Mouse (Mus musculus): ENCODE measurements at regions not wholly inside any gene's neighbourhood (a gene's known extent, or its start where the extent isn't known, plus 50 kb on each side); places are given as distances from the start of the nearest gene placed in this dataset.
A peak's percentile ranks its signal among the peaks of the same experiment; 100 is the strongest.

DNA sequence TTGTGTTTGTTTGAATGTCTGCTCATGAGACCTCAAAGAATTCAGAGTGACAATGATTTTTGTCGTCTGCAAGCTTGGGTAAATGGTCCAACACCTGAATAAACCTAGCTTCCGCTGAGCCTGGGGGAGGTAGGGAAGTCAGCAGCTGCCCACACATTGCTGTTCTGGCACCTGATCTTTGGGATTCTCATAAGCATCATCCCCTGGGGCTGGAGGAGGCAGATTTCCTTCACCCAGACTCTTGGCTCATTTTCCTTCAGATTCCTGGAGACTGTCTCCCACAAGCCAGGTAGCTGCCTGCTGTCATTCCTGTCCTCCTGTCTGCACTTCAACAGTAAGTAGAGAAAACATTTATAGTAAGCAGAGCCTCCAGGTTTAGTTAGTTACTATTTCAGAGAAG is 67.0 kb upstream of the Eepd1 start:
- ATAC-seq (replicated peaks; ENCODE audit: insufficient number of reproducible peaks, insufficient read depth, low FRiP score, low read depth), result no peak
- Histone ChIP-seq H3K4me2 (no peak overlapping the region), H3K4me1 (replicated peaks) (peaks cover 5% of the 10 kb centered on the region), H3K36me3 (no peaks in the 10 kb centered on the region), H3K9ac (no peak overlapping the region), H3K27ac (peak overlapping the region; percentile 34; the same call in 1 of the 2 replicates), H3K27me3 (no peaks in the 10 kb centered on the region), H3K9me3 (replicated peaks) (no peaks in the 10 kb centered on the region), H3K4me3 (no peak overlapping the region)
- WGBS, result 62% methylated on average over 2 of the region's 2 CpGs

DNA sequence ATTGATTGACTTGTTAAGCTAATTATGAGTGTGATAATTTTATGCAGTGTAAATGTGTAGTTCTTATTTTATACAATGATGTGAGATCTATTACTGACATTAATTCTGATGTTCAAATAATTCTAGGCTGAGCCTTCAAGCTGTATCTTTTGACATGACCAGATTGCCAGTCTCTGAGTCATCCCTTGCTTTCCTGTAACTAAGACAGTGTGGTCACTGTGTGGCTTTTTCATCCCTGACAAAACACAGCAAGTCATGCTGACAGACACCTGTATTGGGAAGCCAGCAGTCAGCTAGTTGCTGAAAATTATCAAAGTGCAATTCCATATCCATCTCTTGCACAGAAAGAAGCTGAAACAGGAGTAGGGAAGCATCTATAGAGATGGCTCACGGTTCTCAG is 54.4 kb upstream of the Eepd1 start:
- ATAC-seq (replicated peaks; ENCODE audit: insufficient number of reproducible peaks, insufficient read depth, low FRiP score, low read depth), result no peak
- Histone ChIP-seq H3K27me3 (no peaks in the 10 kb centered on the region), H3K9me3 (replicated peaks) (no peaks in the 10 kb centered on the region), H3K27ac (no peak overlapping the region), H3K9ac (no peak overlapping the region), H3K4me3 (no peak overlapping the region), H3K4me1 (replicated peaks) (no peaks in the 10 kb centered on the region), H3K4me2 (no peak overlapping the region), H3K36me3 (no peaks in the 10 kb centered on the region)
- WGBS, result 76% methylated on average over 1 of the region's 1 CpGs

GRCm38 (mm10) chr9:25429450-25430213 is 51.7 kb upstream of the Eepd1 start:
- Histone ChIP-seq H3K9ac (no peak overlapping the region), H3K4me2 (no peak overlapping the region), H3K36me3 (no peaks in the 10 kb centered on the region), H3K27ac (no peak overlapping the region), H3K9me3 (replicated peaks) (no peaks in the 10 kb centered on the region), H3K27me3 (no peaks in the 10 kb centered on the region), H3K4me3 (no peak overlapping the region), H3K4me1 (replicated peaks) (no peaks in the 10 kb centered on the region)
- WGBS, result 73% methylated on average over 6 of the region's 6 CpGs
- ATAC-seq (replicated peaks; ENCODE audit: insufficient number of reproducible peaks, insufficient read depth, low FRiP score, low read depth), result no peak
